Mouse (Mus musculus) liver, postnatal 0 days (tissue): ENCODE measurements at regions not wholly inside any gene's neighbourhood (a gene's known extent, or its start where the extent isn't known, plus 50 kb on each side); places are given as distances from the start of the nearest gene placed in this dataset.

Experiments used
- CTCF ChIP-seq: sonication (generic); IDR thresholded peaks from 2 replicates; pipeline ENCODE4 v1.5.1; 2016; ENCODE audit warnings: antibody characterized with exemption, low read depth
- EP300 ChIP-seq: IDR thresholded peaks from 2 replicates; pipeline ENCODE4 v1.6.1; 2016; ENCODE audit warnings: antibody characterized with exemption, low read depth, mild to moderate bottlenecking

- TF ChIP-seq CTCF (no peak), EP300 (no peak)
Observed at GRCm38 (mm10) chr7:70625643-70626231, 259.2 kb upstream of the Nr2f2 start.
